Mouse (Mus musculus) right cerebral cortex, postnatal 10 days (tissue): ENCODE data around the gene Irx4.

Experiments
- DNase-seq, 2 experiments: peaks; one replicate each; pipeline ENCODE4 v3.0.0; 2021; ENCODE audit warnings: low spot score in 2 of 2

The Irx4 gene

DNA sequence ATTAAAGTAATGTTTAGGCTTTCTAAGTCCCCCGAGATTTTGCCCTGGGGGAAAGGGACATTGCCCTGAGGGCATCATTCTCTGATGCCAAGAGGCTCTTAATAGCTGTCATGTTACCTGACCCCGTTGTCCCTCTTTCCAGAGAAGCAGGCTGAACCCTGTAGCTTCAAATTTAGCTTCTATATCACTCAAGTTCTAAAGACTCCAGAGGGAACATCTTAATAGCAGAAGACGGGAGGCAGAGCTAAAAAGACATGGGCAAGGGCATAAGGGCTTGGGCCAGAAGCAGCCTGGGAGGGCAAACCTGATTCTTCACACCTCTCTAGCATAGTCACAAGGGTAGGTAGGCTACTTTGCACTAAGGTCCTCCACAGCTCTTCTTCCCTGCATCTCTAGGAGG lies 9.6 kb downstream of the Irx4 start:
- DNase-seq, result no peak

GRCm38 (mm10) chr13:73270451-73271081 lies 10.3 kb downstream of the Irx4 start:
- no peak for DNase-seq

DNA sequence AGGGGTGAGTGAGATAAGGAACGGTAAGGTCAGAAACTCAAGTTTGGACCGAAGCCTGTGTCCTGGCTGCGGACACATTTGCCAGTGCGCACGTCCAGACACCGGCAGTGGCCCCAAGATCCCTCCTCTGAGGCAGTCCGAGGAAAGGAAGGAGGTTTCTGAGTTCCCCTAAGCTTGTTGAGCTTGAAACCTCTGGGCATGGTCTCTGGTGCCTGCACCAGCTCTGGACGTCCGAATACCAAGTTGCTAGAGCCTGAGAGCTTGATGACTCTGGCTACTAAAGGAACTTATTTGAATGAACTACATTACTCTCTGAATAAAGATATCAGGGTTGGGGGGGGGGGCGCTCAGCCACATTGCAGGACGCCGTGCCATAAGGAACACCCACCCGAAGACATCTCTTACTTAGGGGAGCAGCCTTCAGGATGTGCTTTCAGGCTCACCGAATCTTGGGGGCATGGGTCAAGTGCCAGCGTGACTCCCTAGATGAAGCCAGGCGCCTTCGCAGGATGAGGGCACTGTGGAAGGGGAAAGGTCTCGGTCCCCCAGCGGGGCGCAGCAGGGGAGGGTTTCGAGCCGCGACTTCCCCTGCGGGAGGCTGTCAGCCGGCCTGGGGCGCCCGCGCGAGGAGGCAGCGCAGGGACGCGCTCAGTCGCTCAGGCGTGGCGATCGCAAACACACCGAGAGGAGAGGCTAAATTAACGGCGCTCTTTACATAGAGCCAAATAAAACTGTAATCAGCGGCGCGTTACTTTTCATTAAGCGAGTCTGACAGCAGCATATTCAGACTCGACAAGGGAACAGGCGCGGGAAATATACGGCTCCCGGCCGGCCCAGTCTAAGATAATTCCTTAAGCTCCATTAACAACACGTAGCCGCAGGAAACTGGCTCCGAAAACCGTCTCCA lies 11.3 kb downstream of the Irx4 start:
- DNase-seq, result no peak

DNA sequence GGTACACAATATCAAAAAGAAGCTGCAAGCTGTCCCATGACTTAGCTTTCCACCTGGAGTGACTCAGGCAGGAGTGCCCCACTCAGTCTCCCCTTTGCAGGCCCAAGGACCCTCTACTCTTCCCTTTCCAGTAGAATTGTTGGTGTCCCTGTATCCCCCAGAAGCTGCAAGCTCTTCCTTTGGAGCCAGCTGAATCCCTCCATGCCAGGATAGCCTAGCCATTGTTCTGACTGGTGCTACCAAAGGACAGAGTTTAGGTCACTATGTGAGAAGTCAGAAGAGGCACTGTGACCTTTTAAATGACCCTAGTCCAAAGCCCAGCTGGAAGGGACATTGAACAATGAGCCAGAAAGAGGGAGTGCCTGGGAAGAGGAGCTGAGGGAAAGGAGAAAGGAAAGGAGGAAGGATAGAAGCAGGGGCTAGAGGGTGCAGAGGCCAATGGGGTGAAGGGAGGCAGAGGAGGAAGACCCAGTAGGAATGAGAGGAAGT lies 12.6 kb downstream of the Irx4 start:
- no peak for DNase-seq

DNA sequence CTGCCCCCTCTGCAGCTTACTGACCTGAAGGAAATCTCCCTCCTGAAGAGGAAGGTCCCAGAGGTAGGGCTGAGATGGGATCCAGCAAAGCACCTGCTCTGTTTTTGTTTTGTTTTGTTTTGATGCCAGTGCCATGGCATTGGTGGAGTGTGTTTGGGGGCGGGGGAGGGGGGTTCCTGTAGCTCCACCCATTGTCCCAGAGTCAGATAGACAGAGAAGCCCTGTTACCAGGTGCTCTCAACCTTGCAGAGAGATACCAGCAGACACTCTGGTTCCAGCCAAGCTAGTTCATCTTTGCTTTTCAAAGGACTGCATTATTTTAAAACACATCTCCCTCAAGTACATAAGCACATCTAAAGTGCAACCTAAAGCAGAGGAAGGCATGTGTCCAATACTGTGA lies 13.3 kb downstream of the Irx4 start:
- no peak for DNase-seq

DNA sequence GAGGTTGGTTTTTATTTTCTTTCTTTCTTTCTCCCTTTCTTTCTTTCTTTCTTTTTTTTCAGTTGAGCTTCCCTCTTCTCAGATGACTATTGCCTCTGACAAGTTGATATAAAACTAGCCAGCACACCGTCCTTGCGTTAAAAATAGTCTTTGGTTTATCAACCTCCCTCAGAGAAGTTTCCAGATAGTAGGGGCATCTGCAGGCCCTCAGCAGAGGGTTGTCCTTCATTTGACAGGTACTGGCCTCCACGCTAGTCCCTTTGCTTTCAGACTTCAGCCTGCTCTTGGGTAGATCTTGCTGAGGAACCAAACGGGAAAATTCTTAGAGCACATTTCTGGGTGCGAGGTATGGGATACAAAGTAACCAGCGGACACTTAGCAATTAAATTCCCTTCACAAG lies 17.1 kb downstream of the Irx4 start:
- no peak for DNase-seq

- no peak for DNase-seq
These were observed 17.5 kb downstream of the Irx4 start for GRCm38 (mm10) chr13:73277797-73278196.

DNA sequence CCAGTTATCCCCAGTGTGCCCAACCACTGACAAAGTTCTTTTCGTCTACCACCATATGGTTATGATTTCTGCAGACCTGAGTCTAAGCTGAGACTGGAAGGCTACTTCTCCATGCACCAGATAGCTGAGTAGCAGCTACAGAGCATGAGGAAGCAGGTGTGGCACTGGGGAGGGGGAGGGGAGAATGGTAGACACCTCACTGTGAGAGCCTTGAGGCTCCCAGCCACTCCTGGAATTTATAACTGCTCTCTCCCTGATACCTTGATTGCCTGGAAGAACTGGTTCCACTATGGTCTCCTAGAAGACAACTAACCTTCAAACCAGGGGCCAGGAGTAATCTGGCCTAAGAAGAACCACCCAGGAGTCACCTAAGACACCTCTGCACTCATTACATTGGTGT lies 18.9 kb downstream of the Irx4 start:
- DNase-seq, result no peak

- no peak for DNase-seq
These were observed 22.1 kb downstream of the Irx4 start for GRCm38 (mm10) chr13:73282407-73282806.

GRCm38 (mm10) chr13:73283534-73283933 lies 23.3 kb downstream of the Irx4 start:
- DNase-seq, result no peak

DNA sequence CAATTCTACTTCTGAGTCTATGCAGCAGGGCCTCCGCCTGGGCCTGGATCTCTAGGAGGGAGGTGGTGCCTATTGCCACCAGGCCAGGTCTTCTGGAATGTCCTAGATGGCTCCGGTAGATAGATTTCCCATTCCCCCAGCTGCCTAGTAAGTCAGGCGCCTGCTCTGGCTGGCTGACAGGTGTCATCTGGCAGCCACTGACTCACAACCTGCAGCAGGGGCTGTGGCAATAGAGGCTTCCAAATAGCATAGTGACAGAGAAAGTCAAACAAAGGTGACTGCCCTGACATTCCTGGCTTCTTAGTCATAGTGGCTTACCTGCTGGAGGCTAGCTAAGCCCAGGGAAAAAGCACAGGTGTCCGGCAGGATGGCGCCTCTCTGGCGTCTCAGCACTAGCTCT lies 29.9 kb downstream of the Irx4 start:
- no peak for DNase-seq

- DNase-seq, result no peak
These were observed 30.8 kb downstream of the Irx4 start for GRCm38 (mm10) chr13:73291102-73291501.

GRCm38 (mm10) chr13:73298717-73299116 lies 38.4 kb downstream of the Irx4 start:
- no peak for DNase-seq

DNA sequence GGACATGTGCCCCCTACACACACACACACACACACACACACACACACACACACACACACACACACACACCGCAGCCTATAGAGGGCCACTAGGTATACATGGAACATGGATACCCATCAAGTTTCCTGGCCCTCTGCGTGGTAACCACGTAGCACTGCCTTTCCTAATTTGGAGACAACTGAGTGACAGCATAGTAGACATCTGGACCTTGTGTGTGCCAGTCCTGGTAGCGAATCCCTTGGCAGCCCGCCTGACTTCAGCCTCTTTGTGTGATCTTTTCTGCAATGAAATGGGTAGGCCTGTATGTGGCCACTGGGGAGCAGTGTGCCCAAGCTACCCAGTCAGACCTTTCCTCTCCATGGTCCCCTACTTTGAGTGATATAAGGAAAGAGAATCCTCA lies 39.0 kb downstream of the Irx4 start:
- DNase-seq, result no peak

GRCm38 (mm10) chr13:73304729-73305128 lies 44.5 kb downstream of the Irx4 start:
- DNase-seq, result no peak

GRCm38 (mm10) chr13:73305398-73306084 lies 45.3 kb downstream of the Irx4 start:
- no peak for DNase-seq

- DNase-seq, result no peak
These were observed 45.8 kb downstream of the Irx4 start for GRCm38 (mm10) chr13:73306085-73306410.

GRCm38 (mm10) chr13:73306430-73306829 lies 46.2 kb downstream of the Irx4 start:
- DNase-seq, result no peak

DNA sequence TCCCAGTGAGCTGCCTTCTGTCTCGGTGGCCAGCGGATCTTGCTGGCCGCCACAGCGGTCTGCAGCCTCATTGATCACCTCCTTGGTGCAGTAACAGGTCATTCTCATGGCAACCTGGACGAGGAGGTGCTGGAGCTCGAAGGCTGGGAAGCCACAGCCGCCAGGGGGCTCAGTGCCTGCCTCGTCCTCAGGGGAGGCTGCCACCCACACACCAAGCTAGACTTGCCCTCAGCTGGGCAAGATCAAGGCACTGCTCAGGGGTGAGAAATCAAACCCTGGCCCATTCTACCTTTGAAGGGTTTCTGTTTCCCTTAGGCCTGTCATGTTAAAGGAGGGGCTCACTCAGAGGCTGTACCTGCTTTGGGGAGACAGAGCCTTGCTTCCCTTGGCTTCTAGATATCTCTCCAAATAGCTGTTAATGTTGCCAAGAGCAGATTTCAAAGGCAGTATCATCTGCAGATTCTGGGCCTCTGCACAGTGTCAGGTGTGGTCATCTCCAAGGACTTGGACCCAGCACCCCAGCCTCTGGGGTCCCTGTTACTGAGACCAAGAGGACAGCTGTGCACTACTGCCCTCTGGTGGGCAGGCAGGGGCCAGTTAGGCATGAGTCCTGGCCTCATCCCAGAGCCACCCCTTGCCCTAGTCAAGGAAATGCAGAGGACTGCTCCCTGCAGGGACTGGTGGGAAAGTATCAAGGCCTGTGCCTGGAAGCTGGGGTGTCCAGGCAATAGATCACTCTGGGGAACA lies 50.1 kb downstream of the Irx4 start:
- DNase-seq, result peak in 1 of 2 experiments; percentile 46
